Mouse (Mus musculus): ENCODE data around the gene Scgb1b27.
"Not testable (repeated sequence)": the region's sequence is repeated elsewhere in the genome, so short reads cannot be mapped to it uniquely, and the experiment has no call there.

The Scgb1b27 gene

DNA sequence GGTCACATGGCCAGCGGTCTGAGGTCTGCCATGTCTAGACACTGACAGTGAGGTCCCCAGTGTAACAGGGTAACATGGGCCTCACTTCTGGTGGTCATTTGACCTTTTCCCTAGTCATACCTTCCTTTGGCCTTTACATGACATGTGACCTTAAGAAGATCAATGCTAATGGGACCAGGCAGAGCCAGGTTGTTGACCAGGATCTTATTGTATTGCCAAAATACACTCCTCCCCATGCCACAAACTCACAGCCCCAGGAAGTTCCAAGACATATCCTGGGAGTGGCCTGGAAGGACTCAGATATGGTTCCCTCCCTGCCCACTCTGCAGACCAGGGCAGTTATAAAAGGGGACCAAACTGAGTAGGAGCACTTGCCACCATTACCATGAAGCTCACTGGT is at the start of gene Scgb1b27:
Gene Scgb1b27 (plus strand): TSS at position 301 of the 400 bp plus-strand sequence.
- DNase-seq = not testable (repeated sequence)

GRCm38 (mm10) chr7:33982281-33982680 is 39.0 kb upstream of the Scgb1b27 start:
- DNase-seq = peak; percentile 45 to 49

GRCm38 (mm10) chr7:34013842-34014241 is 7.4 kb upstream of the Scgb1b27 start, which contains the start of gene Scgb2b27:
TSS of gene Scgb2b27 (minus strand) at chr7:34013942.
- no peak for DNase-seq

DNA sequence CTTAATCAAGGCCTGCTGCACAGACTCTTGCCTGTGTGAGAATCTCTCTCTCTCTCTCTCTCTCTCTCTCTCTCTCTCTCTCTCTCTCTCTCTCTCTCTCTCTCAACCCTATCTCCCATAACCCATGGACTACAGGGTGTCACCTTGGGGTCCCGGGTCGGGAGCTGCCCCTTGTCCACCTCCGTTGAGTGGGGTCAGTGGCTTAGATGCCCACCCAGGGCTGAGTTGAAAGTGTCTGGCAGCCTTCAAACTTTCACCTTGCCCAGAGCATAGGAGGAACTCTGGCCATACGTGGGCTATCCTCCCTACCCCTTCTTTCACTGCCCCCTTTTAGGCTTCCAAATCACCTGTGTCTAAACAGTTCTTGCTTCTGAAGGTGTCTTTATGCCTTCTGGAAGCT is 4.4 kb downstream of the Scgb1b27 start:
- DNase-seq = no peak

- not testable (repeated sequence) for DNase-seq
These were observed 5.9 kb downstream of the Scgb1b27 start for GRCm38 (mm10) chr7:34027202-34027601.

DNA sequence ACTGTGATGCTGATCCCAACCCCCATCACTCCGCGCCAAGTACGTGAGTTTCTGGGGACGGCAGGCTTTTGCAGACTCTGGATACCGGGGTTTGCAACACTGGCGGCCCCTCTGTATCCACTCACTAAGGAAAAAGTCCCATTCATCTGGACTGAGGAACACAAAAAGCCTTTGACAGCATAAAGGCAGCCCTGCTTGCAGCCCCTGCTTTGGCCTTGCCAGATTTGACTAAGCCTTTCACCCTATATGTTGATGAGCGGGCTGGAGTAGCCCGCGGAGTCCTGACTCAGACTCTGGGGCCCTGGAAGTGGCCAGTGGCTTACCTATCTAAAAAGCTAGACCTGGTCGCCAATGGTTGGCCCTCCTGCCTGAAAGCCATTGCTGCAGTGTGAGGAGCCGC is 8.7 kb downstream of the Scgb1b27 start:
- no peak for DNase-seq

DNA sequence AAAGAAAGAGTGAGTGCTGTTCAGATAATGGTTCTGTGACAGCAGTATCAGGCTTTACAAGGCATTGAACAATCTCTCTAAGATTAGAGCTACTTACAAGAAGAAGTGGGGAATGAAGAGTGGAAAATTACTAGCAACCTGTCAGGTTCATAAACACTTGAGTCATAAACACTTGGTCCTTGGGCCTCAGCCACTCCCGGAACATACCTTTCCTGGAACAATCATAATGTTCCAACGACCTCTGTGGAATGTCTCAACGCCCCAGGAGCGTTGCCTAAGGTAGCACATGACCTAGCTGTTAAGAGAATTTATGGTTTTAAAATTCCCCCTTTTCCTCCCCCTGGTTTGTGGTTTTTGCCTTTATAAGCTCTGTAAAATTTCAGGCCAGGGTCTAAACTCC is 13.3 kb downstream of the Scgb1b27 start:
- not testable (repeated sequence) for DNase-seq

GRCm38 (mm10) chr7:34036076-34036815 is 15.0 kb downstream of the Scgb1b27 start:
- not testable (repeated sequence) for DNase-seq

- DNase-seq = not testable (repeated sequence)
These were observed 46.8 kb downstream of the Scgb1b27 start for GRCm38 (mm10) chr7:34068132-34068531.
